Mouse (Mus musculus) MEL (cell line): ENCODE data around the gene Wdr48. TPM values are rescaled to one million over a fixed set of nuclear protein-coding genes. Genes with fewer than 3 reads are reported as not detected.

Experiments used
- DNase-seq: peaks from one replicate; pipeline ENCODE4 v3.0.0; 2011; ENCODE audit warnings: low read depth, low spot score
- H3K27ac ChIP-seq: 2 replicates; pipeline ENCODE4 v1.5.1; 2012; ENCODE audit warnings: low read depth, mild to moderate bottlenecking, control low read depth, low read length, moderate library complexity; ENCODE audit not compliant: control insufficient read depth
- H3K27me3 ChIP-seq, 2 experiments: fragments of 150-350 bp in 1 of 2; sonication (generic) in 1 of 2; 2 replicates each; pipeline ENCODE4 v1.6.1; 2012; ENCODE audit warnings: low read length in 2 of 2, mild to moderate bottlenecking in 2 of 2, improper control_type of control experiment in 1 of 2, moderate library complexity in 1 of 2; ENCODE audit not compliant: insufficient read depth in 2 of 2, control insufficient read depth in 1 of 2
- H3K36me3 ChIP-seq, 2 experiments: 2 replicates each; pipeline ENCODE4 v1.6.1; 2012 to 2014; ENCODE audit warnings: low read length in 2 of 2, improper control_type of control experiment in 1 of 2, inconsistent platforms in 1 of 2, mild to moderate bottlenecking in 1 of 2; ENCODE audit not compliant: insufficient read depth in 2 of 2, control insufficient read depth in 1 of 2
- H3K4me1 ChIP-seq, 2 experiments: fragments of 150-350 bp in 1 of 2; sonication (generic) in 1 of 2; 2 replicates each; pipeline ENCODE4 v1.6.1; 2012; ENCODE audit warnings: low read length in 2 of 2, improper control_type of control experiment in 1 of 2, mild to moderate bottlenecking in 1 of 2; ENCODE audit not compliant: insufficient read depth in 2 of 2, control insufficient read depth in 1 of 2
- H3K4me3 ChIP-seq, 2 experiments: fragments of 150-350 bp in 1 of 2; sonication (generic) in 1 of 2; 2 replicates each; pipeline ENCODE4 v1.5.1; 2012; ENCODE audit warnings: low read depth in 2 of 2, low read length in 2 of 2, mild to moderate bottlenecking in 2 of 2, moderate library complexity in 2 of 2, control low read depth in 1 of 2, improper control_type of control experiment in 1 of 2; ENCODE audit not compliant: control insufficient read depth in 1 of 2, insufficient read depth in 1 of 2
- H3K79me2 ChIP-seq: 2 replicates; pipeline ENCODE4 v1.6.1; 2012; ENCODE audit warnings: mild to moderate bottlenecking, low read length, moderate library complexity; ENCODE audit not compliant: control insufficient read depth, poor library complexity, insufficient read depth
- H3K9ac ChIP-seq: 2 replicates; pipeline ENCODE4 v1.6.1; 2012; ENCODE audit warnings: low read depth, mild to moderate bottlenecking, control low read depth, low read length, moderate library complexity; ENCODE audit not compliant: control insufficient read depth, poor library complexity, severe bottlenecking
- H3K9me3 ChIP-seq: fragments of 150-350 bp; sonication (generic); replicated peaks from 2 replicates; pipeline ENCODE4 v1.6.1; 2012; ENCODE audit warnings: mild to moderate bottlenecking, low read length, improper control_type of control experiment, moderate library complexity; ENCODE audit not compliant: insufficient read depth
- CHD2 ChIP-seq: IDR thresholded peaks from 2 replicates; pipeline ENCODE4 v1.6.1; 2011; ENCODE audit warnings: low read length, improper control_type of control experiment
- CTCF ChIP-seq, 3 experiments: IDR thresholded peaks in 2 of 3; conservative IDR thresholded peaks in 1 of 3; 2 replicates each; pipeline ENCODE4 v1.5.1; 2011 to 2012; ENCODE audit warnings: low read length in 3 of 3, low read depth in 2 of 3, mild to moderate bottlenecking in 2 of 3, improper control_type of control experiment in 1 of 3, inconsistent platforms in 1 of 3, mixed read lengths in 1 of 3, moderate library complexity in 1 of 3; ENCODE audit not compliant: control insufficient read depth in 1 of 3, insufficient read depth in 1 of 3, poor library complexity in 1 of 3, severe bottlenecking in 1 of 3
- E2F4 ChIP-seq: IDR thresholded peaks from 2 replicates; pipeline ENCODE4 v1.6.1; 2011; ENCODE audit warnings: low read depth, low read length, improper control_type of control experiment, borderline replicate concordance
- ETS1 ChIP-seq: IDR thresholded peaks from 2 replicates; pipeline ENCODE4 v1.6.1; 2012; ENCODE audit warnings: low read depth, mild to moderate bottlenecking, inconsistent platforms, low read length, improper control_type of control experiment, moderate library complexity
- GATA1 ChIP-seq: IDR thresholded peaks from 2 replicates; pipeline ENCODE4 v1.6.1; 2011; ENCODE audit warnings: low read depth, low read length, improper control_type of control experiment
- JUND ChIP-seq: IDR thresholded peaks from 2 replicates; pipeline ENCODE4 v1.6.1; 2011; ENCODE audit warnings: low read depth, mild to moderate bottlenecking, improper control_type of control experiment, low read length
- KAT2A ChIP-seq: conservative IDR thresholded peaks from 2 replicates; pipeline ENCODE4 v1.6.1; 2012; ENCODE audit warnings: low read depth, low read length, improper control_type of control experiment, inconsistent platforms
- MAZ ChIP-seq: IDR thresholded peaks from 2 replicates; pipeline ENCODE4 v1.6.1; 2012; ENCODE audit warnings: low read depth, mild to moderate bottlenecking, inconsistent platforms, low read length, improper control_type of control experiment
- MYB ChIP-seq: IDR thresholded peaks from 2 replicates; pipeline ENCODE4 v1.6.1; 2011; ENCODE audit warnings: mild to moderate bottlenecking, low read depth, low read length, improper control_type of control experiment
- MYC ChIP-seq: IDR thresholded peaks from 2 replicates; pipeline ENCODE4 v1.6.1; 2011; ENCODE audit warnings: low read depth, mild to moderate bottlenecking, low read length, improper control_type of control experiment, moderate library complexity
- NELFE ChIP-seq: IDR thresholded peaks from 2 replicates; pipeline ENCODE4 v1.6.1; 2011; ENCODE audit warnings: low read depth, low read length, improper control_type of control experiment
- NRF1 ChIP-seq: IDR thresholded peaks from 2 replicates; pipeline ENCODE4 v1.6.1; 2014; ENCODE audit warnings: low read depth, mild to moderate bottlenecking, inconsistent platforms, low read length, improper control_type of control experiment, moderate library complexity; ENCODE audit not compliant: poor library complexity, insufficient read depth, severe bottlenecking
- POLR2A ChIP-seq, 2 experiments: IDR thresholded peaks; 2 replicates each; pipeline ENCODE4 v1.6.1; 2011 to 2012; ENCODE audit warnings: low read length in 2 of 2, mild to moderate bottlenecking in 2 of 2, control low read depth in 1 of 2, improper control_type of control experiment in 1 of 2, low read depth in 1 of 2, moderate library complexity in 1 of 2; ENCODE audit not compliant: control insufficient read depth in 1 of 2, insufficient read depth in 1 of 2, poor library complexity in 1 of 2
- POLR2AphosphoS5 ChIP-seq: IDR thresholded peaks from 2 replicates; pipeline ENCODE4 v1.6.1; 2012; ENCODE audit warnings: low read depth, borderline replicate concordance, mild to moderate bottlenecking, inconsistent platforms, low read length, moderate library complexity, mixed read lengths
- RAD21 ChIP-seq: IDR thresholded peaks from 2 replicates; pipeline ENCODE4 v1.6.1; 2011; ENCODE audit warnings: mild to moderate bottlenecking, low read depth, low read length, improper control_type of control experiment
- RCOR1 ChIP-seq: IDR thresholded peaks from 2 replicates; pipeline ENCODE4 v1.6.1; 2012; ENCODE audit warnings: low read depth, mild to moderate bottlenecking, inconsistent platforms, low read length, improper control_type of control experiment
- SMC3 ChIP-seq: IDR thresholded peaks from 2 replicates; pipeline ENCODE4 v1.6.1; 2011; ENCODE audit warnings: low read depth, low read length, improper control_type of control experiment
- USF2 ChIP-seq, 2 experiments: IDR thresholded peaks; 2 replicates each; pipeline ENCODE4 v1.6.1; 2011 to 2012; ENCODE audit warnings: improper control_type of control experiment in 2 of 2, low read length in 2 of 2, borderline replicate concordance in 1 of 2, inconsistent platforms in 1 of 2, low read depth in 1 of 2, mild to moderate bottlenecking in 1 of 2; ENCODE audit not compliant: insufficient read depth in 1 of 2
- ZC3H11A ChIP-seq: IDR thresholded peaks from 2 replicates; pipeline ENCODE4 v1.6.1; 2012; ENCODE audit warnings: low read depth, mild to moderate bottlenecking, inconsistent platforms, low read length, improper control_type of control experiment
- ZNF384 ChIP-seq: IDR thresholded peaks from 2 replicates; pipeline ENCODE4 v1.6.1; 2012; ENCODE audit warnings: low read depth, mild to moderate bottlenecking, inconsistent platforms, low read length, improper control_type of control experiment
- polyA plus RNA-seq, 2 experiments: library from polyadenylated mRNA; stranded (reverse) in 1 of 2; unstranded in 1 of 2; fragments of >175 nt in 1 of 2; fragments of >200 nt in 1 of 2; gene quantifications; 2 replicates each; pipeline versions ENCODE4 v1.2.1 to v1.2.4; 2012; ENCODE audit warnings: low replicate concordance in 2 of 2, low read depth in 1 of 2; ENCODE audit not compliant: insufficient read length in 2 of 2, insufficient read depth in 1 of 2, missing spikeins in 1 of 2
- total RNA-seq: library from RNA; depleted of rRNA; stranded (reverse); fragments of 300-350 nt; gene quantifications from 2 replicates; pipeline ENCODE4 v1.2.3, GENCODE M21; 2012

Wdr48 gene
- total and polyA plus RNA-seq, 3 experiments: 31.0 to 40.5 TPM; not detected in 1

GRCm38 (mm10) chr9:119962216-119962615 is 67.5 kb downstream of the Wdr48 start:
- Histone ChIP-seq H3K4me3 (no peak overlapping the region), H3K27ac (no peak overlapping the region), H3K4me1 (peaks cover 8 to 14% of the 10 kb centered on the region in 2 experiments; a peak in 3 of 4 replicates), H3K36me3 (no peaks in the 10 kb centered on the region; a peak in 1 of 4 replicates), H3K79me2 (no peaks in the 10 kb centered on the region), H3K9me3 (no peaks in the 10 kb centered on the region), H3K9ac (no peak overlapping the region), H3K27me3 (no peaks in the 10 kb centered on the region)
- no peak for TF ChIP-seq ETS1
- TF ChIP-seq GATA1: no peak
- no peak for TF ChIP-seq MYB
- no peak for TF ChIP-seq CTCF (IDR thresholded peaks at IDR 0.05 in 2 of 3, conservative IDR thresholded peaks at IDR 0.05 in 1 of 3; ENCODE audit: control insufficient read depth in 1 of 3, insufficient read depth in 1 of 3, low read depth in 2 of 3, low read length in 3 of 3, poor library complexity in 1 of 3, severe bottlenecking in 1 of 3)
- peak; percentile 20 for DNase-seq

GRCm38 (mm10) chr9:119962987-119963667 is 68.4 kb downstream of the Wdr48 start:
- Histone ChIP-seq H3K79me2 (no peaks in the 10 kb centered on the region), H3K9me3 (no peaks in the 10 kb centered on the region), H3K4me3 (no peak overlapping the region), H3K9ac (no peak overlapping the region), H3K36me3 (no peaks in the 10 kb centered on the region; a peak in 1 of 4 replicates), H3K27me3 (no peaks in the 10 kb centered on the region), H3K4me1 (peaks cover 8 to 14% of the 10 kb centered on the region in 2 experiments; a peak in 3 of 4 replicates), H3K27ac (no peak overlapping the region)
- TF ChIP-seq ZNF384 (no peak), MYC (no peak), SMC3 (peak; percentile 60), ZC3H11A (peak; percentile 44), CTCF (IDR thresholded peaks at IDR 0.05 in 2 of 3, conservative IDR thresholded peaks at IDR 0.05 in 1 of 3; ENCODE audit: control insufficient read depth in 1 of 3, insufficient read depth in 1 of 3, low read depth in 2 of 3, low read length in 3 of 3, poor library complexity in 1 of 3, severe bottlenecking in 1 of 3) (peak in 2 of 3 experiments; percentile 71 to 89; a peak in 5 of 6 replicates), JUND (no peak), POLR2A (IDR thresholded peaks at IDR 0.05; ENCODE audit: control insufficient read depth in 1 of 2, insufficient read depth in 1 of 2, low read depth in 1 of 2, low read length in 2 of 2, poor library complexity in 1 of 2) (no peak), RAD21 (peak; percentile 53), POLR2AphosphoS5 (no peak)
- peak; percentile 49 for DNase-seq

DNA sequence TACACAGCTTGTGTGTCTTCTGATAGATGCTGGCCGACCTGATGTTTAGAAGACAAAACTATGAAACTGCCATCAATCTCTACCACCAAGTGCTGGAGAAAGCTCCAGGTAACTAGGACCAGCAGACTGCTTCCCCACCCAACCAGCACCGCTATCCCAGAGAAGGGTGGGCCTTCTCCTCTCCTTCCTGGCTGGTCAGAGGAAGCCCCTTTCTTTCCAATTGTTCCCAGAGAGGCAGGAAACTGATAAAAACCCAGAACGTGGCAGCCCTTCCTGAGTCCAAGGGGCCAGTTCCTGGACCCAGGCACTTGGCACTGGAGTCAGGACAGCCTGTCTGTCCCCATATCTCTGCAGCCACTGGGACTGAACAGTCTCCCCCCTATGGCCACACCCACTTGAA is 69.5 kb downstream of the Wdr48 start:
- no peak overlapping the region for H3K4me3 ChIP-seq
- no peak for TF ChIP-seq USF2 (IDR thresholded peaks at IDR 0.05; ENCODE audit: borderline replicate concordance in 1 of 2, insufficient read depth in 1 of 2, low read depth in 1 of 2, low read length in 2 of 2)
- no peak for TF ChIP-seq NRF1
- TF ChIP-seq GATA1: no peak
- no peak for TF ChIP-seq MYC
- no peak for TF ChIP-seq SMC3
- no peak for TF ChIP-seq RCOR1
- TF ChIP-seq CHD2: no peak
- TF ChIP-seq E2F4: no peak
- no peak for TF ChIP-seq CTCF (IDR thresholded peaks at IDR 0.05 in 2 of 3, conservative IDR thresholded peaks at IDR 0.05 in 1 of 3; ENCODE audit: control insufficient read depth in 1 of 3, insufficient read depth in 1 of 3, low read depth in 2 of 3, low read length in 3 of 3, poor library complexity in 1 of 3, severe bottlenecking in 1 of 3)
- no peak for TF ChIP-seq NELFE
- no peak for TF ChIP-seq KAT2A
- no peak for TF ChIP-seq MAZ
- H3K27me3 ChIP-seq: no peaks in the 10 kb centered on the region

More for the DNA sequence above, 69.5 kb downstream of the Wdr48 start:
- Histone ChIP-seq H3K9me3 (no peaks in the 10 kb centered on the region), H3K36me3 (no peaks in the 10 kb centered on the region; a peak in 1 of 4 replicates), H3K9ac (no peak overlapping the region), H3K27ac (no peak overlapping the region), H3K79me2 (no peaks in the 10 kb centered on the region), H3K4me1 (peaks cover 8 to 14% of the 10 kb centered on the region in 2 experiments; a peak in 3 of 4 replicates)
- DNase-seq: no peak
